Mouse (Mus musculus): ENCODE data around the gene Def8.
A peak's percentile ranks its signal among the peaks of the same experiment; 100 is the strongest.
"Not testable (repeated sequence)": the region's sequence is repeated elsewhere in the genome, so short reads cannot be mapped to it uniquely, and the experiment has no call there.

The Def8 gene

GRCm38 (mm10) chr8:123414255-123414654 is 9.1 kb upstream of the Def8 start:
- no peak for DNase-seq

DNA sequence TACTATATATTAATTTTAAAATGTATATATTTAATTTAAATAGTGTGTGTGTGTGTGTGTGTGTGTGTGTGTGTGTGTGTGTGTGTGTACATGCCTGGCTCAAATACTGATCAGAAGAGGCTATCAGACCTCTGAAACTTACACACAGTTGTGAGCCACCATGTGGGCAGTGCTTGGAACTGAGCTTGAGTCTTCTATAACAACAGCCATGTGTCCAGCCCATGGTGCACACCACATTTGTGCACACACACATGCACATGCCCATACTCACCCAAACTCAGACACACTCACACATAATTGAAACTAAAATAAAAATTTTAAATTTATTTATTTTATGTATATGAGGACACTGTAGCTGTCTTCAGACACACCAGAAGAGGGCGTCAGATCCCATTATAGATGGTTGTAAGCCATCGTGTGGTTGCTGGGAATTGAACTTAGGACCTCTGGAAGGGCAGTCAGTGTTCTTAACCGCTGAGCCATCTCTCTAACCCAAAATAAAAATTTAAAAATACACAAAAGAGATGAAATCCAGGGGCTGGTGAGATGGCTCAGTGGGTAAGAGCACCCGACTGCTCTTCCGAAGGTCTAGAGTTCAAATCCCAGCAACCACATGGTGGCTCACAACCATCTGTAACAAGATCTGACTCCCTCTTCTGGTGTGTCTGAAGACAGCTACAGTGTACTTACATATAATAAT is 8.2 kb upstream of the Def8 start:
- DNase-seq: not testable (repeated sequence)

- no peak for DNase-seq
These were observed 7.1 kb upstream of the Def8 start for GRCm38 (mm10) chr8:123415967-123416943.

GRCm38 (mm10) chr8:123416944-123417555 is 6.3 kb upstream of the Def8 start:
- no peak for DNase-seq

DNA sequence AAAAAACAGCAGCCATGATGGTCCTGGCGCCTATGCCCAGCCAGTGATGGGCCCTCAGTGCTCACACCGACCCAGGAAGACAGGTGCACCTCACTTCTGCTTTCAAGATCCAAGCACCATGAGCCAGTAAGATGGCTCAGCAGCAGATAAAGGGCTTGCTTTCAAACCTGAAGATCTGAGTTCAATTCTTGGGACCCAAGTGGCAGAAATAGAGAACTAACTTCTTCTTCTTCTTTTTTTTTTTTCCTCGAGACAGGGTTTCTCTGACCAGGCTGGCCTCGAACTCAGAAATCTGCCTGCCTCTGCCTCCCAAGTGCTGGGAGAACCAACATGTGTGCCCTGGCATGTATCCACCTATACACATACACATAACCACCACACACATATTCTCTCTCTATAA is 3.6 kb upstream of the Def8 start:
- no peak for DNase-seq

- no peak for DNase-seq
These were observed 2.6 kb upstream of the Def8 start for GRCm38 (mm10) chr8:123420525-123421281.

DNA sequence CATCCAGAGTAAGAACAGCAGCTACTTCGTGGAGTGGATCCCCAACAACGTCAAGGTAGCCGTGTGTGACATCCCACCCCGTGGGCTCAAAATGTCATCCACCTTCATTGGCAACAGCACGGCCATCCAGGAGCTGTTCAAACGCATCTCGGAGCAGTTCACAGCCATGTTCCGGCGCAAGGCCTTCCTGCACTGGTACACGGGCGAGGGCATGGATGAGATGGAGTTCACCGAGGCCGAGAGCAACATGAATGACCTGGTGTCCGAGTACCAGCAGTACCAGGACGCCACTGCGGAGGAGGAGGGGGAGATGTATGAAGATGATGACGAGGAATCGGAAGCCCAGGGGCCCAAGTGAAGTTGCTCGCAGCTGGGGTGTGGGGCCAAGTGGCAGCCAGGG is 2.0 kb upstream of the Def8 start:
- no peak for DNase-seq

GRCm38 (mm10) chr8:123422056-123422780 is 1.1 kb upstream of the Def8 start:
- peak in 1 of 2 experiments; percentile 61 for DNase-seq

GRCm38 (mm10) chr8:123422781-123423159 is 557 bp upstream of the Def8 start:
- no peak for DNase-seq

DNA sequence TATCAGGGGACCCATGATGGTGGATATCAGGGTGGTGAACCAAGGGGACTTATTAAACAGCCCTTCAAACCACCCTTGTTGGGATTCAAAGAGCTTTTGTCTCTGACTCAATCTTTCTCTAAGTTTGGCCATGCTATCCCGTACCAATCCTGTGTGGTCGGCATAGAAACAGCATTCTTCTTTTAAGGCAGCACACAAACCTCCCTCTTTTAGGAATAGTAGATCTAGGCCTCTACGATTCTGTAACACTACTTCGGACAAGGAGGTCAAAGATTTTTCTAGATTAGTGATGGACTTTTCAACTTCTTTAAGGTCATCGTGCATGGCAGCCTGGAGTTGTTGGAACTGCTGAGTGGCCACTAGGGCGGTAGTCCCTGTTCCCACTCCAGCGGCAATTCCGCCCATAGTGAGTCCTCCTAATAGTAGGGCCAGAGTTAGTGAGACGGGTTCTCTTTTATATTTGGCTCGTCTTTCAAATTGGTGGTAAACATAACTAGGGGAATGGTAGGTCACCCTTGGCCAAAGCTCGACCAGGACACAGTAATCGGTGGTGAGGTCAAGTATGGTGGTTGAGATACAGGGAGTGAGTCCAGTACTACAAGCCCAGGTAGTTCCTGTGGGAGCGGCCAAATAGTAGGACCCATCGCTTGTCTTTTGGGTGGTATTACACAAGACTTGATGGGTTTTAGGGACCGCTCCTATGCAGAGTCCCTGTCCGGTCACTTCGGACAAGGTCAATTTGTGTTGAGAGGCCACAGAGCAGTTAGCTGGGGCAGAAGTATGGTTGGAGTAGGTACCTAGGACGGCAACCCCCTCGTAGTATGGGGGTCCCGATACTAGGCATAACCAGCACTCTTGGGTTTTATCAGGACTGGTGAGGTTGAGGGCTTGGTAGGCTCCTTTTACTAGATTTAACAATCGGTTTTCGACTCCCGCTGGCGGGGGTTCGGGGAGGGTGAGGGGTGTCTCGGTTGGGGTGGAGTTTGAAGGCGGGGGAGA is 3.5 kb downstream of the Def8 start:
- DNase-seq: no peak

DNA sequence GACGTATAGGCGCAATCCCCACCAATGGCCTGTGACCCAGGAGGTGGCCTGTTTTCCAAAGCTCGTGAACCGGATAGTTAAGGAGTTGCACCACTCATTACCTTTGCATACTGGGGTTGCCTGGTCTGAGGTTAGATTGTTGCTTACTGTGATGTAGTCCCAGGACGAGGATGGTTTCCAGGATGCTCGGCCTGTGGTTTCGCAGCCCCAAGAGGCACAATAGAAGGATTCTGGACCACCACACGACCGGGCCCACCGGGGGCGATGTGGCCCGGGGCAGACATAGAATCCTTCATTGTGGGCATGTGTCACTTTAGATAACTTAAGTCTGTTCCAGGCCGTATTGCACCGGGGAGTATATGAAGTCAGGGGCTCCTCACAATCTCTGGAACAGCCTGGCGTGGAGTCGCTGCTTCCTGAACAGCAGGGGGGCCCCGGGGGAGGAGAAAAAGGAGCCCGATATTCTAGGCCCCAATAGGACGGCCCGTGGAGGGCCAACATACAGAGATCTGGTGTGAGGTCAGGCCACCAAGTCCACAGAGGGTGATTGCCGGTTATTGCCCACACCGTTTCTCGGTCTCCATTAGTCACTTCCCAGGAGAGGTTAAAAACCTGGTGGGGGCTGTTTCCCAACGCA is 4.4 kb downstream of the Def8 start:
- no peak for DNase-seq

DNA sequence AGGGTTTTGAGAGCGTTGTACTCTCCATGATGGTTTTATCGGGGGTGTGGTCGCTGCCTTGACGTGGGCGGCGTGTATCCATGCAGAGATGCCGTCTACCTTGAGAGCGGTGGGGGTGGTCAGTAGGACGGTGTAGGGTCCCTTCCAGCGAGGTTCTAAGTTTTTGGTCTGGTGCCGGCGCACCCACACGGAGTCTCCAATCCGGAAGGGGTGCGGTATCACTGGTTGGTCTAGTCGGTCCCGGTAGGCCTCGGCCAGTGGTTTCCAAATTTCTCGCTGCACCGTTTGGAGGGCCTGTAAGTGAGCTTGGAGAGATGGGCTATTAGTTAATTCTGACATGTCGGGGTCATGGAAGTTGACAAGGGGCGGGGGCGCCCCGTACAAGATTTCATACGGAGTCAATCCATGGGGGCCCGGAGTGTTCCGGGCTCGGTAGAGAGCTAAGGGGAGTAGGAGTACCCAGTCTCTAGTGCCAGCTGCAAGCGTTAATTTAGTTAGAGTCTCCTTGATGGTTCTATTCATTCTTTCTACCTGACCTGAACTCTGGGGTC is 5.1 kb downstream of the Def8 start:
- DNase-seq: no peak

GRCm38 (mm10) chr8:123428939-123429721 is 5.8 kb downstream of the Def8 start:
- DNase-seq: no peak

GRCm38 (mm10) chr8:123429722-123430013 is 6.3 kb downstream of the Def8 start:
- DNase-seq: not testable (repeated sequence)

DNA sequence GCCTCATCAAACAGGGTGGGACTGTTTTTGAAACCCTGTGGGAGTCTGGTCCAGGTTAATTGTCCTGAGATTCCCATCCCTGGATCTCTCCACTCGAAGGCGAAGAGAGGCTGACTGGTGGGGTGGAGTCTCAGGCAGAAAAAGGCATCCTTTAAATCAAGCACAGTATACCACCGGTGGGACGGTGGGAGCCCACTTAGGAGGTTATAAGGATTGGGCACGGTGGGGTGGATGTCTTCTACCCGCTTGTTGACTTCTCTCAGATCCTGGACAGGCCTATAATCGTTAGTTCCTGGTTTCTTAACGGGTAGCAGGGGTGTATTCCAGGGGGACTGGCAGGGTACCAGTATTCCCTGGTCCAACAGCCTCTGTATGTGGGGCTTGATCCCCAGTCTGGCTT is 7.6 kb downstream of the Def8 start:
- not testable (repeated sequence) for DNase-seq

DNA sequence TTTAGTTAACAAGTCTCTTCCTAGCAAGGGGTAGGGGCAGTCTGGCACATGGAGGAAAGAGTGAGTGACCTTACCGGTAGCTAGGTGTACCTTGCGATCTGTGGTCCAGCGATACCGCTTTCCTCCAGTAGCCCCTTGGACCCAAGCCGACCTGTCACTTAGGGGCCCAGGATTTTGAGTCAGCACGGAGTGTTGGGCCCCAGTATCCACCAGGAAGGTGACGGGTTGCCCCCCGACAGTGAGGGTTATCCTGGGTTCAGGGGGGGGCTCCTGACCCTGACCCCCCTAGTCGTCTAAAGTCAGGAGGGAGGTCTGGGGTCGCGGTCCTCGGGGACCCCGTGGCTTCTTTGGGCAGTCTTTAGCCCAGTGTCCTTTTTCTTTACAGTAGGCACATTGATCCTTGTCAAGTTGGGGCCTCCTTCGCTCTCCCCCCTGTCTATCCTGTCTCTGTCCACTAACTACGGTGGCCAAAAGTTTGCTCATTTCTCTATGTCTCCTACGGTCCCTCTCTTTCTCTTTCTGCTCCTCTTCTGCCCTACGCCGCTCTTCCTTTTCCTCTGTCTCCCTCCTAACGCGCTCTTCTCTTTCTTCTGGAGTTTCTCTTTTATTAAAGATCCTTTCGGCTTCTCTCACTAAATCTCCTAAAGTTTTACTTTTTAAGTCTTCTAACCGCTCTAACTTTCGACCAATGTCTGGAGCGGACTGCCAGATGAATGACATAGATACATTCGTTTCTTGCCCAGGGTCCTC is 8.5 kb downstream of the Def8 start:
- no peak for DNase-seq

DNA sequence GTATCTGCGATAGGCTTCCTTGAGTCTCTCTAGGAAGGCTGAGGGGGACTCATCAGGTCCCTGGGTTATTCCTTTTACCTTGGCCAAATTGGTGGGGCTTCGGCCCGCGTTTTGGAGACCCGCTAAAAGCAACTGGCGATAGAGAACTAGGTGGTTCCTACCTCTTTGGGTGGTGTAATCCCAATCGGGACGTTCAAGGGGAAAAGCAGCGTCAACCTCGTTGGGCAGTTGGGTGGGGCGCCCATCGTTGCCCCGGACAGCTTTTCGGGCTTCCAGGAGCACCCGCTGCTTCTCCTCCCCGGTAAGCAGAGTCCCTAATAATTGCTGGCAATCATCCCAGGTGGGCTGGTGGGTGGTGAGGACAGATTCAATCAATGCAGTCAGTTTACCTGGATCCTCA is 9.1 kb downstream of the Def8 start:
- DNase-seq: no peak

DNA sequence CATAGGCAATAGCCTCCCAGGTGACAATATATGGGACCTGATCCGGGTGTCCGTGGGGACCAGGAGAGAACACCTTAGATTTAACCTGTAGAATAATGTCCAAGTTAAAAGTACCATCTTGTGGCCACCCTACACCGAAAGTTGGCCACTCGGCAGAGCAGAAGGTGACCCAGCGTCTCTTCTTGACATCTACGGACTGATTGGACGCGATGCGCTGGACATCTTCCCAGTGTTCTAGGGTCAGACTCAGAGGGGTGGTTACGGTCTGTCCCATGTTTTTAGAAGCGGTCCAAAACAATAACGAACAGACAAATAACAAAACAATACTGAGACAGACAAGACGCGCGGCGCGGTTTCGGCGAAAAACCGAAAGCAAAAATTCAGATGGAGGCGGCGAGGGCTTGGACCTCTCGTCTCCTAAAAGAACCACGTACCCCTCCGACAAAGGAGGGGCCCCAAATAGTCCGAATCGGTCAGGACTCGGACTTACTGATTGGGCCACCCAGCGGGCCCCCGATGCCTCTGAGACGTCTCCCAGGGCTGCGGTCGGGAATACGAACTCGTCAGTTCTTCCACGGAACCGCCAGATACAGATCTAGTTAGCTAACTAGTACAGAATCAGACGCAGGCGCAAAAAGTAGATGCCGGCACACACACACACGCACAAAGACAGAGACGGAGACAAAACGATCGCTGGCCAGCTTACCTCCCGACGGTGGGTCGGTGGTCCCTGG is 10.1 kb downstream of the Def8 start:
- DNase-seq: not testable (repeated sequence)
